Mouse (Mus musculus): ENCODE measurements at regions not wholly inside any gene's neighbourhood (a gene's known extent, or its start where the extent isn't known, plus 50 kb on each side); places are given as distances from the start of the nearest gene placed in this dataset.

- H3K27ac ChIP-seq (ENCODE audit: low read length) = no peak overlapping the region
- no peak overlapping the region for H3K4me2 ChIP-seq (ENCODE audit: low read depth, low read length)
- H3K4me3 ChIP-seq (ENCODE audit: low read depth, low read length) = no peak overlapping the region
- H3K4me1 ChIP-seq (ENCODE audit: control insufficient read depth, low read depth, low read length) = no peaks in the 10 kb centered on the region
- H3K36me3 ChIP-seq (ENCODE audit: control insufficient read depth, insufficient read depth) = no peaks in the 10 kb centered on the region
- no peak overlapping the region for H3K9ac ChIP-seq (ENCODE audit: low read depth, low read length)
- no peaks in the 10 kb centered on the region for H3K9me3 ChIP-seq (replicated peaks; ENCODE audit: control insufficient read depth, low read length)
- WGBS (ENCODE audit: insufficient replicate concordance) = 69% methylated on average over 14 of the region's 14 CpGs
- H3K27me3 ChIP-seq (ENCODE audit: control insufficient read depth, insufficient read depth, low read depth, low read length) = no peaks in the 10 kb centered on the region
- no peak for ATAC-seq (ENCODE audit: low read depth)
Observed at GRCm38 (mm10) chr10:126709219-126709917, 191.8 kb downstream of the Atp23 start.

GRCm38 (mm10) chr10:126708730-126709129, 192.4 kb downstream of the Atp23 start:
- no peak for ATAC-seq (ENCODE audit: low read depth)
- Histone ChIP-seq H3K4me2 (ENCODE audit: low read depth, low read length) (no peak overlapping the region), H3K27me3 (ENCODE audit: control insufficient read depth, insufficient read depth, low read depth, low read length) (no peaks in the 10 kb centered on the region), H3K36me3 (ENCODE audit: control insufficient read depth, insufficient read depth) (no peaks in the 10 kb centered on the region), H3K4me3 (ENCODE audit: low read depth, low read length) (no peak overlapping the region), H3K27ac (ENCODE audit: low read length) (no peak overlapping the region), H3K4me1 (ENCODE audit: control insufficient read depth, low read depth, low read length) (no peaks in the 10 kb centered on the region), H3K9ac (ENCODE audit: low read depth, low read length) (no peak overlapping the region), H3K9me3 (replicated peaks; ENCODE audit: control insufficient read depth, low read length) (no peaks in the 10 kb centered on the region)
- WGBS (ENCODE audit: insufficient replicate concordance) = 61% methylated on average over 4 of the region's 4 CpGs

GRCm38 (mm10) chr10:126708215-126708614, 192.9 kb downstream of the Atp23 start:
- WGBS (ENCODE audit: insufficient replicate concordance) = 52% methylated on average over 4 of the region's 4 CpGs
- Histone ChIP-seq H3K4me1 (ENCODE audit: control insufficient read depth, low read depth, low read length) (no peaks in the 10 kb centered on the region), H3K27ac (ENCODE audit: low read length) (no peak overlapping the region), H3K27me3 (ENCODE audit: control insufficient read depth, insufficient read depth, low read depth, low read length) (no peaks in the 10 kb centered on the region), H3K9me3 (replicated peaks; ENCODE audit: control insufficient read depth, low read length) (no peaks in the 10 kb centered on the region), H3K4me3 (ENCODE audit: low read depth, low read length) (no peak overlapping the region), H3K4me2 (ENCODE audit: low read depth, low read length) (no peak overlapping the region), H3K9ac (ENCODE audit: low read depth, low read length) (no peak overlapping the region), H3K36me3 (ENCODE audit: control insufficient read depth, insufficient read depth) (no peaks in the 10 kb centered on the region)
- ATAC-seq (ENCODE audit: low read depth) = no peak

DNA sequence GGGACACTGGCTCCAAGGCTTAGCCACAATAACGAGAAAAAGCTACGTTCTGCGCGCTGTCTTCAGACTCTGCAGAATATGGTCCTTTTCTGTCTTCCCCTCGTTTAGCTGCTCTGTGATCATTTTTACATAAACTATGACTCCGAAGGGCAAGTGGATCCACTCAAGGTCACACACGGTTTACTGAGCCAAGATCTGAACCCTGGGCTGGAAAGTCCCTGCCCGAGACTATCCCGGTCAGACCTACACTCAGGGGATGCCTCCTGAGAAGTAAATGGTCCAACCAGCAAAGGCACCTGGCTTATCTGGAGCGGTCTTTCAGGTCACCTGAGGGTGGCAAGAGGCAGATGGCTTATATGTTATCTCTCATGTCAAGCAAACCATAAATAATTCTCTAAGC, 204.1 kb downstream of the Atp23 start:
- Histone ChIP-seq H3K9me3 (replicated peaks; ENCODE audit: control insufficient read depth, low read length) (no peaks in the 10 kb centered on the region), H3K27ac (ENCODE audit: low read length) (no peak overlapping the region), H3K4me2 (ENCODE audit: low read depth, low read length) (no peak overlapping the region), H3K4me1 (ENCODE audit: control insufficient read depth, low read depth, low read length) (no peaks in the 10 kb centered on the region), H3K9ac (ENCODE audit: low read depth, low read length) (no peak overlapping the region), H3K27me3 (ENCODE audit: control insufficient read depth, insufficient read depth, low read depth, low read length) (no peaks in the 10 kb centered on the region), H3K4me3 (ENCODE audit: low read depth, low read length) (no peak overlapping the region), H3K36me3 (ENCODE audit: control insufficient read depth, insufficient read depth) (no peaks in the 10 kb centered on the region)
- no peak for ATAC-seq (ENCODE audit: low read depth)
- WGBS (ENCODE audit: insufficient replicate concordance) = 66% methylated on average over 10 of the region's 10 CpGs

DNA sequence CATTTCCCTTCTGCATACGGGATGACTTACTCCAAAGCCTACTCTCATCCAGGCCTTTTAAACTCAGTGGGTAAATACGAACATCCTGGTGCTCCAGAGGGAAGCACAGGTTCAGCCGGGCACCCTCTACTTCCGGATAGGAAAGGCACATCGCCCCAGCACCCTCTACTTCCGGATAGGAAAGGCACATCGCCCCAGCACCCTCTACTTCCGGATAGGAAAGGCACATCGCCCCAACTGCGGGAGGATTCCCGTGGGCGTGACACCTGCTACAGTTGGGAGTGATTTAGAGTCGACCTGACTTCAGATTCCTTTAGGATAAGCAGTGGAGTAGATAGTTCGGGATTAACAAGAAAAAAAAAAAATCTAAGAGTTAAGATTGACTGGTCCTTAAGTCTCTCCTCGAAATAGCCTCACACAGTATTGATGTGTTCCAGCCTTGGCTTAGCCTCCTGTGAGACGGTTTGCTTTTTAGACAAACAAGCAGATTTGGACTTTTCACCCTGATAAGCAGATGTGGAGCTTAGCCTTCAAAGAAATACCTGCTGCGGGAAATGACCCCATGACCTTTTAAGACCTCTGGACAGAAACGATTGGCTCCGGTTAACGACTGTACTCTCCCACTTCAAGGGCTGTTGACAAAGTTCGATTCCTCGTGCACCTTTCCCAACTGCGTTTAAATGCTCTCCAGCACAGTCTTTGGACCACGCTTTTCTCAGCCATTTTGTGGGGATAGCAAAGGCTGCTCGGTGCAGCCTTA, 210.1 kb downstream of the Atp23 start:
- Histone ChIP-seq H3K27ac (ENCODE audit: low read length) (peak overlapping the region; percentile 18; the same call in 1 of the 2 replicates), H3K36me3 (ENCODE audit: control insufficient read depth, insufficient read depth) (no peaks in the 10 kb centered on the region), H3K4me3 (ENCODE audit: low read depth, low read length) (no peak overlapping the region), H3K9ac (ENCODE audit: low read depth, low read length) (no peak overlapping the region), H3K4me1 (ENCODE audit: control insufficient read depth, low read depth, low read length) (no peaks in the 10 kb centered on the region), H3K27me3 (ENCODE audit: control insufficient read depth, insufficient read depth, low read depth, low read length) (no peaks in the 10 kb centered on the region), H3K4me2 (ENCODE audit: low read depth, low read length) (no peak overlapping the region), H3K9me3 (replicated peaks; ENCODE audit: control insufficient read depth, low read length) (no peaks in the 10 kb centered on the region)
- WGBS (ENCODE audit: insufficient replicate concordance) = 46% methylated on average over 25 of the region's 25 CpGs
- ATAC-seq (ENCODE audit: low read depth) = peak; percentile 76

- H3K27me3 ChIP-seq (ENCODE audit: control insufficient read depth, insufficient read depth, low read depth, low read length) = no peaks in the 10 kb centered on the region
- no peak for ATAC-seq (ENCODE audit: low read depth)
- 13% methylated on average over 12 of the region's 12 CpGs for WGBS (ENCODE audit: insufficient replicate concordance)
- H3K4me1 ChIP-seq (ENCODE audit: control insufficient read depth, low read depth, low read length) = no peaks in the 10 kb centered on the region
- no peaks in the 10 kb centered on the region for H3K9me3 ChIP-seq (replicated peaks; ENCODE audit: control insufficient read depth, low read length)
- H3K4me3 ChIP-seq (ENCODE audit: low read depth, low read length) = no peak overlapping the region
- no peaks in the 10 kb centered on the region for H3K36me3 ChIP-seq (ENCODE audit: control insufficient read depth, insufficient read depth)
- H3K27ac ChIP-seq (ENCODE audit: low read length) = no peak overlapping the region
- no peak overlapping the region for H3K9ac ChIP-seq (ENCODE audit: low read depth, low read length)
- H3K4me2 ChIP-seq (ENCODE audit: low read depth, low read length) = no peak overlapping the region
Observed at GRCm38 (mm10) chr10:126680275-126681184, 220.6 kb downstream of the Atp23 start.

- H3K9me3 ChIP-seq (replicated peaks; ENCODE audit: control insufficient read depth, low read length) = no peaks in the 10 kb centered on the region
- no peaks in the 10 kb centered on the region for H3K36me3 ChIP-seq (ENCODE audit: control insufficient read depth, insufficient read depth)
- H3K4me2 ChIP-seq (ENCODE audit: low read depth, low read length) = no peak overlapping the region
- ATAC-seq (ENCODE audit: low read depth) = no peak
- H3K9ac ChIP-seq (ENCODE audit: low read depth, low read length) = no peak overlapping the region
- H3K4me3 ChIP-seq (ENCODE audit: low read depth, low read length) = no peak overlapping the region
- no peak overlapping the region for H3K27ac ChIP-seq (ENCODE audit: low read length)
- no peaks in the 10 kb centered on the region for H3K27me3 ChIP-seq (ENCODE audit: control insufficient read depth, insufficient read depth, low read depth, low read length)
- 29% methylated on average over 25 of the region's 25 CpGs for WGBS (ENCODE audit: insufficient replicate concordance)
- no peaks in the 10 kb centered on the region for H3K4me1 ChIP-seq (ENCODE audit: control insufficient read depth, low read depth, low read length)
Observed at GRCm38 (mm10) chr10:126679224-126680120, 221.7 kb downstream of the Atp23 start.

GRCm38 (mm10) chr10:126673437-126673836, 227.7 kb downstream of the Atp23 start:
- ATAC-seq (ENCODE audit: low read depth) = no peak
- Histone ChIP-seq H3K4me2 (ENCODE audit: low read depth, low read length) (no peak overlapping the region), H3K4me3 (ENCODE audit: low read depth, low read length) (no peak overlapping the region), H3K27me3 (ENCODE audit: control insufficient read depth, insufficient read depth, low read depth, low read length) (no peaks in the 10 kb centered on the region), H3K9ac (ENCODE audit: low read depth, low read length) (no peak overlapping the region), H3K36me3 (ENCODE audit: control insufficient read depth, insufficient read depth) (no peaks in the 10 kb centered on the region), H3K27ac (ENCODE audit: low read length) (no peak overlapping the region), H3K9me3 (replicated peaks; ENCODE audit: control insufficient read depth, low read length) (no peaks in the 10 kb centered on the region), H3K4me1 (ENCODE audit: control insufficient read depth, low read depth, low read length) (no peaks in the 10 kb centered on the region)
- WGBS (ENCODE audit: insufficient replicate concordance) = 49% methylated on average over 5 of the region's 5 CpGs

Data from liver, embryonic 16.5 days (tissue).